Mouse (Mus musculus) hindbrain, embryonic 13.5 days (tissue): ENCODE data around the gene Pcolce2. TPM values are rescaled to one million over a fixed set of nuclear protein-coding genes. Genes with fewer than 3 reads are reported as not detected.

ENCODE experiments used
- ATAC-seq: fragments of 200-750 bp; cut with Nextera tagmentation; 2 replicates; pipeline ENCODE4 v1.8.0; 2017; ENCODE audit warnings: moderate TSS enrichment; ENCODE audit not compliant: low FRiP score
- H3K27ac ChIP-seq: fragments of 300-500 bp; sonication (generic); 2 replicates; pipeline ENCODE4 v1.5.1; 2015; ENCODE audit warnings: inconsistent platforms, mild to moderate bottlenecking, moderate library complexity
- H3K27me3 ChIP-seq: fragments of 300-500 bp; sonication (generic); 2 replicates; pipeline ENCODE4 v1.6.1; 2015; ENCODE audit warnings: mild to moderate bottlenecking, inconsistent platforms
- H3K36me3 ChIP-seq: fragments of 300-500 bp; sonication (generic); 2 replicates; pipeline ENCODE4 v1.6.1; 2015; ENCODE audit warnings: mild to moderate bottlenecking, inconsistent platforms
- H3K4me1 ChIP-seq: fragments of 300-500 bp; sonication (generic); replicated peaks from 2 replicates; pipeline ENCODE4 v1.6.1; 2015; ENCODE audit warnings: inconsistent platforms
- H3K4me2 ChIP-seq: fragments of 300-500 bp; sonication (generic); 2 replicates; pipeline ENCODE4 v1.6.1; 2015; ENCODE audit warnings: inconsistent platforms, mild to moderate bottlenecking, moderate library complexity
- H3K4me3 ChIP-seq: fragments of 300-500 bp; sonication (generic); 2 replicates; pipeline ENCODE4 v1.5.1; 2015; ENCODE audit warnings: mild to moderate bottlenecking, inconsistent platforms
- H3K9ac ChIP-seq: fragments of 300-500 bp; sonication (generic); 2 replicates; pipeline ENCODE4 v1.6.1; 2015; ENCODE audit warnings: mild to moderate bottlenecking, inconsistent platforms
- H3K9me3 ChIP-seq: fragments of 300-500 bp; sonication (generic); 2 replicates; pipeline ENCODE4 v1.6.1; 2016; ENCODE audit warnings: inconsistent platforms
- WGBS: fragments of 180-500 bp; shearing (Covaris S2); methylation state at CpG from one replicate; pipeline ENCODE4 v1.1.7; 2015; 5-methylcytosine and 5-hydroxymethylcytosine counted together
- polyA plus RNA-seq: library from polyadenylated mRNA; unstranded; fragments of >200 nt; fragmentation: Nextera tagmentation; extraction: Ambion mirVana; gene quantifications from 2 replicates; pipeline ENCODE4 v1.2.1, GENCODE M21; 2015

The Pcolce2 gene
- polyA plus RNA-seq, 1 experiment from 2014 or later, result 3.6 TPM

DNA sequence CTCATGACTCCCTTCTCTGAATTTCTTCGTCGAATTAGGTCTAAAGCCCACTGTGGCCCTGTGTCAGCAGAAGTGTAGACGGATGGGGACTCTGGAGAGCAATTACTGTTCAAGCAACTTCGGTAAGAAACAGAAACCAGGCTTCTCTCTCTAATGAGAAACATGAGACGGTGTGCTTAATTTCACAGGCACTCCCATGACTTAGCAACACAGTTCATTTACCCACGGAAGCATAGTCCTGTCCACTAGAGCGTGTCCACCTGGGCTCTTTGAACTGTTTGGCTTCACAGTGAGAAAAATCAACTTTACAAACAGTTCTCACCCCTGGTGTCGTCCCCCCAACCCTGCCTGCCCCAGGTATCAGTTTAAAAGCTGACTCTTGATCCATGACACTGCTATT is 55.4 kb downstream of the Pcolce2 start:
- no peaks in the 10 kb centered on the region for H3K27me3 ChIP-seq
- H3K9me3 ChIP-seq, result no peaks in the 10 kb centered on the region
- no peaks in the 10 kb centered on the region for H3K36me3 ChIP-seq
- ATAC-seq, result no peak
- no peak overlapping the region for H3K4me2 ChIP-seq
- 73% methylated on average over 8 of the region's 8 CpGs for WGBS
- H3K4me3 ChIP-seq, result no peak overlapping the region
- H3K27ac ChIP-seq, result no peak overlapping the region
- H3K4me1 ChIP-seq, result no peaks in the 10 kb centered on the region
- H3K9ac ChIP-seq, result no peak overlapping the region

DNA sequence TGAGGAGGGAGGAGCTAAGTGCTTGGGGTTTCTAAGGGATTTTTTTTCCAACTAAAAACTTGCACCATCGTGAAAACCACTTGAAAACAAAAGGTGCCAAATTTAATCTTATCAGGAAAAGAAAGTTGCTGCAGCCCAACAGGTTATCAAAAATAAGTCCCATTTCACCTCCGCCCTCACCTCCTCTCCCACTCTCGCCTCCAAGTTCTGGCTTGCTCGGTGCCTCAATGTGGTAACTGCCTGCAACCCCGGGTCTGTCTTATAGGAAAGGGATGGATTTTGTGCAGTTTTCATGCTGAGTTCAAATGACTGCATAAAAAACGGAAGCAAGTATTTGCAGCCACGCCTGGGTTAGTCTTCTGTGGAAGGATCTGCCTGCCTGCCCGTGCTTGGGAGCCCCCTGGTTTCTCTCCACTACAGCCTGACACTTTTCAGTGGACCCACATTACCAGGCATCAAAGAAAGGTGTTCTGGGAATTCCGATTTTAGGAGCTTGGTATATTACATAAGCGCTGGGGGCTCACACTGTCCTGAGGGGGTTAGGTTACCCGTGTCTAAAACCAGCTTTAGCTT is 56.2 kb downstream of the Pcolce2 start:
- 87% methylated on average over 11 of the region's 11 CpGs for WGBS
- Histone ChIP-seq H3K9me3 (no peaks in the 10 kb centered on the region), H3K4me2 (no peak overlapping the region), H3K27ac (no peak overlapping the region), H3K4me3 (no peak overlapping the region), H3K4me1 (no peaks in the 10 kb centered on the region), H3K9ac (no peak overlapping the region), H3K27me3 (no peaks in the 10 kb centered on the region), H3K36me3 (no peaks in the 10 kb centered on the region)
- no peak for ATAC-seq

DNA sequence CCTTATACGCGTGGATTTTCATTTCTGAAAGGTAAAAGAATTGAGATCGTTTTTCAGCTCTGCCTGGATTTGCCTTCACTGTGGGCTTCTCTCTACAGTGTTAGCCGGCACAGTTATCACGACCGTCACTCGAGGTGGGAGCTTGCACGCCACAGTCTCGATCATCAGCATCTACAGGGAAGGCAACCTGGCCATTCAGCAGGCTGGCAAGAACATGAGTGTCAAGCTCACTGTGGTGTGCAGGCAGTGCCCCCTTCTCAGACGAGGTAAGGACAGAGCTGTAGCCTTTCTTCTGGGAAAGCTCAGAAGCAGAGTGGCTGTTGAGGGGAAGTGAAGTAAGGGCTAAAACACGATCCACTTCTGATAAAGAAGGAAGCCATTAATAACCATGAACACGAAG is 57.1 kb downstream of the Pcolce2 start:
- ATAC-seq, result no peak
- Histone ChIP-seq H3K4me1 (no peaks in the 10 kb centered on the region), H3K4me2 (no peak overlapping the region), H3K9ac (no peak overlapping the region), H3K9me3 (no peaks in the 10 kb centered on the region), H3K27me3 (no peaks in the 10 kb centered on the region), H3K4me3 (no peak overlapping the region), H3K36me3 (no peaks in the 10 kb centered on the region), H3K27ac (no peak overlapping the region)
- 89% methylated on average over 12 of the region's 12 CpGs for WGBS

DNA sequence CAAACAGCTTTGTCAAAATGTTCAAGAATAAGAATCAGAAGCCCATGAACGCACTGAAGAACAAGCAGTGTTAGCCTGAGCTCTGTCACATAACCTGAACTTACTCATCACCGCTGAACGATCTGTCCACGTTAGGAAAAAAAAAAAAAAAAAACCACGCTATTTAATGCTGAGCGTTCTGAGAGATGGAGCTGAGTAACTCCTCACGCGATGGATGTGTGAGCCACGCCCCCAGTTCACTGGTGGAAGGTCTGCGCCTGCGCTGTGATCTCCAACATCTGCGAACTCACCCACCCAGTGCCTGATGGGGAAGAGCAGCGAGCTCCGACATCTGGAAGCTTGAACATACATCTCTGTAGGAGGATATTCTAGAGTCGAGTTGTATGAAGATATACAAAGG is 57.6 kb downstream of the Pcolce2 start:
- 93% methylated on average over 15 of the region's 15 CpGs for WGBS
- H3K9ac ChIP-seq, result no peak overlapping the region
- H3K27ac ChIP-seq, result no peak overlapping the region
- no peak overlapping the region for H3K4me2 ChIP-seq
- H3K4me1 ChIP-seq, result no peaks in the 10 kb centered on the region
- no peak for ATAC-seq
- no peaks in the 10 kb centered on the region for H3K9me3 ChIP-seq
- no peaks in the 10 kb centered on the region for H3K27me3 ChIP-seq
- no peak overlapping the region for H3K4me3 ChIP-seq
- no peaks in the 10 kb centered on the region for H3K36me3 ChIP-seq

DNA sequence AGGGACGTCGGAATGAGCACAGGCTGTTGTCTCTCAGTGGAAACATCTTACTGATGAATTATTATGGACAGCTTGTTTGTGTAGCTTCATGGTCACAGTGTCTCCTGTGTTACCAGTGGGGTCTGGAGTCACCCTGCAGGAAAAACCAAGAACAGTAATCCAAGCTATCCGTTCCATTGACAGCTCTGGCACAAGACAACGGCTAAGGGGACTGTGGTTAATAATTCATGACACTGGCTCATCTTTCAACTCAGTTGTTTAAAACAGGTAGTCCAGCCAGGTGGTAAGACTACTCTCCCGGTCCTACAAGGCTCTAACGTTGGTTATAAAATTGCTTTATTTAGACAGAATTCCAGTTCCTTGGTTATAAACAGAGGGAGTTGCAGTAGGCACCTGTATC is 59.2 kb downstream of the Pcolce2 start:
- Histone ChIP-seq H3K36me3 (no peaks in the 10 kb centered on the region), H3K9me3 (no peaks in the 10 kb centered on the region), H3K4me3 (no peak overlapping the region), H3K4me2 (no peak overlapping the region), H3K9ac (no peak overlapping the region), H3K4me1 (no peaks in the 10 kb centered on the region), H3K27me3 (no peaks in the 10 kb centered on the region), H3K27ac (no peak overlapping the region)
- 81% methylated on average over 6 of the region's 6 CpGs for WGBS
- ATAC-seq, result no peak

DNA sequence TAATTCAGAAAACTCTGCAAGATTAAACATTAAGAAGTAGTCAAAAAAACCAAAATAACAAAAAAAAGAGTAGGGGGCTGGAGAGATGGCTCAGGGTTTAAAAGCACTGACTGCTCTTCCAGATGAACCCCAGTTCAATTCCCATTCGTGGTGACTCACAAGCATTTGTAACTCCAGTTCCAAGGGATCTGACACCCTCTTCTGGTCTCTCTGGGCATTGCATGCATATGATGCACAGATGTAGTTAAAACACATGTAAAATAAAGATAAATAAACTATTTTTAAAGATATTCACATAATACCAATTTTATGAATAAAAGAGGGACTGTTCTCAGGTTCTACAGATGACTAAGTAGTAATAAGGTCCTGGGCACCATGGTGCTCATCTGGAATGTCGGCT is 60.4 kb downstream of the Pcolce2 start:
- ATAC-seq, result no peak
- H3K4me1 ChIP-seq, result no peaks in the 10 kb centered on the region

DNA sequence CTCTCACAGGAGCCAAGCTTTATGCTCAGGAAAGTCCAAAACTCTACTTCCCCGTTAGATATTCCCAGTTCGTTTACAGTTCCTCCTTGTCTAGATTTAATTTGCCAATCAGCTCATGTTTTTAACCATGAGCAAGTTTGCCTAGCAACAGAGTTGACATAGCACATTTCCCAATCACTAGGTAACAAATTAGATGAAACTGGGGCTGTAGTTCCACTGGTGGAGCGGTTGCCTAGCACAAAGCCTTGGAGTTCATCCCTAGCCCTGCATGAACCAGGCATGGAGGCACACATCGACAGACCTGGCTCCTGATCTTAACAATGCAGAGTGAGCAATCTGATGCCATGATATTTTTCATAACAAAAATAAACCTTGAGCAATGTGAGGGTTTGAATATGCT is 61.9 kb downstream of the Pcolce2 start:
- 73% methylated on average over 4 of the region's 4 CpGs for WGBS
- ATAC-seq, result no peak
- no peaks in the 10 kb centered on the region for H3K9me3 ChIP-seq
- H3K4me1 ChIP-seq, result no peaks in the 10 kb centered on the region
- no peaks in the 10 kb centered on the region for H3K27me3 ChIP-seq
- H3K4me3 ChIP-seq, result no peak overlapping the region
- H3K4me2 ChIP-seq, result no peak overlapping the region
- H3K9ac ChIP-seq, result no peak overlapping the region
- no peaks in the 10 kb centered on the region for H3K36me3 ChIP-seq
- H3K27ac ChIP-seq, result no peak overlapping the region

More for the DNA sequence above, 60.4 kb downstream of the Pcolce2 start:
- Histone ChIP-seq H3K9ac (no peak overlapping the region), H3K4me2 (no peak overlapping the region), H3K27ac (no peak overlapping the region), H3K9me3 (no peaks in the 10 kb centered on the region), H3K36me3 (no peaks in the 10 kb centered on the region), H3K27me3 (no peaks in the 10 kb centered on the region), H3K4me3 (no peak overlapping the region)
- WGBS, result 61% methylated on average over 2 of the region's 2 CpGs

DNA sequence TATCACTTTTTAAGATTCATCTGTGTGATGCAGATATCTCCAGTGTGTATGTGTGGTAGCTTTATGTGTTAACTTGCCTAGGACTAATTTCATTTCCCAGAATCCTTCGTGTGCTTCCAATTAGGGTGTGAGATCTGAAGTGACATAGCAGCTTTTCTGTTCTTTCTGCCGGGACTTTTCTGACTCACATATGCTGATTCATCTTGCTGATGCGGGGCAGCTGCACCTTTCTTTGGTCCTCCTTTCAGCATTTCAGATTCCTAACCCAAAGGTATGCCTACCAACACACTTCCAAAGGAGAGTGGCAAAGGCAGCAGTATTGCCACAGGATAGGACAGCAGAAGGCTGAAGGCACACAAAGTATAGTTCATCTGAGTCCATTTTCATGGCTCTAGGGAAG is 66.7 kb downstream of the Pcolce2 start:
- Histone ChIP-seq H3K4me1 (no peaks in the 10 kb centered on the region), H3K36me3 (peaks cover 17% of the 10 kb centered on the region), H3K9ac (no peak overlapping the region), H3K9me3 (no peaks in the 10 kb centered on the region), H3K27me3 (no peaks in the 10 kb centered on the region), H3K27ac (no peak overlapping the region), H3K4me3 (no peak overlapping the region), H3K4me2 (no peak overlapping the region)
- 83% methylated on average over 3 of the region's 3 CpGs for WGBS
- no peak for ATAC-seq

DNA sequence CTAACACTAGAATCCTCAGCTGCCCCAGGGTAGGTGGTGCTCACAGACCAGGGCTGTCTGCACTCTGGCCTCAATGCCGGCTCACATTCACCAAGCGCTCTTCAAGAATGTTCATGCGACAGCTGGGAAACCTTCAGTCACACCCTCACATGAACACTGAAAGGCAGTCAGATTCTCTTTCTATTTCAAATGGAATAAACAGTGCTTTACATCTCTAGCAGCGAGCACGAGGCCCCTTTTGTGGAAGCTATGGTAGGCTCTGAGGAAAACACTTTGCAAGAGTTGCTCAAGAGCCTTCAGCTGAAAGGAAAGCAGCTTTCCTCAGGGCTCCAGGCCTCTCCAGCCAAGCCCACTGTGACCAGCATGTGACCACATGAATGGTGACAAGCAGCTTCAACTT is 68.0 kb downstream of the Pcolce2 start:
- Histone ChIP-seq H3K4me3 (no peak overlapping the region), H3K27ac (no peak overlapping the region), H3K4me1 (no peaks in the 10 kb centered on the region), H3K9ac (no peak overlapping the region), H3K27me3 (no peaks in the 10 kb centered on the region), H3K9me3 (no peaks in the 10 kb centered on the region), H3K4me2 (no peak overlapping the region), H3K36me3 (peaks cover 23% of the 10 kb centered on the region)
- WGBS, result 91% methylated on average over 5 of the region's 5 CpGs
- ATAC-seq, result no peak

DNA sequence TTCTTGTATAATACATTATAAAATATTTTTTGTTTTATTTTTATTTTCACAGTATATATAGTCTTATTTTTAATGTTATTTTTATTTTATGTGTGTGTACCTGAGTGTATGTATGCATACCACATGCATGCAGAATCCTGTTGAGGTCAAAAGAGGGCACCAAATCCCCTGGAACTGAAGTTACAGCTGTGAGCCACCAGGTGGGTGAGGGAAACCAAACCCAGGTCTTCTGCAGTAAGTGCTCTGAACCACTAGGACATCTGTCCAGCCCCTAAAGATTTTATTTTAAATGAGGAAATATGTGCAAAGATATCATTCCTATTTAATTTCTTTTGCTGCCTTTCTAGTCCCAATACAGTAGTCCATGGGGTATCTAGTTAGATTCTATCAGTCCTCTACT is 71.5 kb downstream of the Pcolce2 start:
- Histone ChIP-seq H3K4me1 (no peaks in the 10 kb centered on the region), H3K9ac (no peak overlapping the region), H3K36me3 (peaks cover 23% of the 10 kb centered on the region), H3K27me3 (no peaks in the 10 kb centered on the region), H3K4me3 (no peak overlapping the region), H3K4me2 (no peak overlapping the region), H3K9me3 (no peaks in the 10 kb centered on the region), H3K27ac (no peak overlapping the region)
- no peak for ATAC-seq

DNA sequence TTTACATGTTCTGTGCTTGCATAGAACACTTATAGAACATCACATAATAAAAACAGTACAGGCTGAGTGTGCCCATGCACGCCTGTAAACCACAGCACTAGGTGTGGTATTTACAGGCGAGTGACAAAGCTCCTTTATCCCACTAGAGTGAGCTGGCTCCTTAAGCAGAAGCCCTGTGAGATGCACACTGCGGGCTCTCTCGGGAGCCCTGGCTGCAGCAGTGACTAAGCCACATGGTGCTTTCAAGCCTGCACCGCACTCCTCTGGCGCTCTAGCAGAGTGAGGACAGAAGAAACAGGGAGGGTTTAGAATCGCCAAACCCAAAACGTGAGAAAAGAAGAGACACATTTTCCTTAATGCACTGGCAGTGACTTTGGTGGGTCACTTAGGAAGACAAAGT is 75.2 kb downstream of the Pcolce2 start:
- H3K36me3 ChIP-seq, result peaks cover 24% of the 10 kb centered on the region
- H3K9me3 ChIP-seq, result no peaks in the 10 kb centered on the region
- H3K27ac ChIP-seq, result no peak overlapping the region
- H3K27me3 ChIP-seq, result no peaks in the 10 kb centered on the region
- H3K9ac ChIP-seq, result no peak overlapping the region
- no peaks in the 10 kb centered on the region for H3K4me1 ChIP-seq
- 30% methylated on average over 8 of the region's 8 CpGs for WGBS
- no peak overlapping the region for H3K4me2 ChIP-seq
- no peak overlapping the region for H3K4me3 ChIP-seq
- ATAC-seq, result no peak

DNA sequence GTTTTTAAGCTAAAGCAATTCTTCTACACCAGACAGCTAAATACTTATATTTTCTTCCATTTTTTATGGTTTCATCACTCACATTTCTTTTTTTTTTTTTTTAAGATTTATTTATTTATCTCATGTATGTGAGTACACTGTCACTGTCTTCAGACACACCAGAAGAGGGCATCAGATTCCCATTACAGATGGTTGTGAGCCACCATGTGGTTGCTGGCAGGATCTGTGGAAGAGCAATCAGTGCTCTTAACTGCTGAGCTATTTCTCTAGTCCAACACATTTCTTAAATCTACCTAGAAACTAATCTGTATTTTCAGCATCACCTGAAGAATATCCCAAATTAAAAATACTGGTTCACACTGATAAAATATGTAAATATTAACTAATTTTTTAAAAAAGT is 98.8 kb downstream of the Pcolce2 start:
- no peaks in the 10 kb centered on the region for H3K4me1 ChIP-seq
- no peak for ATAC-seq
- no peak overlapping the region for H3K9ac ChIP-seq
- H3K9me3 ChIP-seq, result no peaks in the 10 kb centered on the region
- no peak overlapping the region for H3K4me2 ChIP-seq
- H3K36me3 ChIP-seq, result peaks cover 7% of the 10 kb centered on the region
- no peak overlapping the region for H3K27ac ChIP-seq
- no peaks in the 10 kb centered on the region for H3K27me3 ChIP-seq
- H3K4me3 ChIP-seq, result no peak overlapping the region

DNA sequence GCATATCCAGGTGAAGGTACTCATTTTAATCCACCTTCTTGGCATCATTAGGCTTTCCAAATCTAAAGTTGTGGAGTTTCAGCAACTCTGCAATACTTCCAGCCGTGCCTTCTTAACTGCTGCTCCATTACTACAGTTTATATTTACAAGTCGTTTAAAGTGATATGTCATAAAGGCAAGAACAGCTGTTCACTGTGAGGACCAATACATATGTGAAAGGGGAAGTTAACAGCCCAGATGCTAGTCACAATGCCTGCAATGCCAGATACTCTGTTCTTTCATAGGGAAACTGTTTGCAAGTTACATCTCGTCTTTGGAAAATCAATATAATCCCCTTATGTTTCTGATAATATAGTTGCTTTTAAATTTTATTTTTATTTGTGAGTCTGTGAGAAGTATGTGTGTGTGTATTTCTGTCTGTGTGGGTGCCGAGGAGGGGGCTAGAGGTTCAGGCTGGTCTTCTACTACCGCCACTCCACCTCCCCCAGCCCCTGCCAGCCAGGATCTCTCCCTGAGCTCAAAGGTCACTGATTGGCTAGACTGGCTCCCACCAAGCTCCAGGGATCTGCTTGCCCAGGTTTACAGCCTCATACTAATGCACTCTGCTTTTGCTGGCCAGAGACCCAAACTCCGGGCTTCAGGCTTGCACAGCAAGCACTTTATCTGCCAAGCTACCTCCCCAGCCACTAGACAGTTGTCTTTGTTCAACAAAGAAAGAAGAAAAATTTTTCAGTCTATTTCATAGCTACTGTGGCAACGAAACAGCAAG is 107.6 kb downstream of the Pcolce2 start:
- no peaks in the 10 kb centered on the region for H3K27me3 ChIP-seq
- no peak overlapping the region for H3K27ac ChIP-seq
- peaks cover 24% of the 10 kb centered on the region for H3K4me1 ChIP-seq
- no peaks in the 10 kb centered on the region for H3K9me3 ChIP-seq
- H3K4me3 ChIP-seq, result no peak overlapping the region
- no peaks in the 10 kb centered on the region for H3K36me3 ChIP-seq
- WGBS, result 69% methylated on average over 7 of the region's 7 CpGs
- H3K4me2 ChIP-seq, result no peak overlapping the region
- no peak for ATAC-seq
- no peak overlapping the region; the same call in 1 of the 2 replicates for H3K9ac ChIP-seq
